Comparison of ENCODE assay signal across 20 mouse cellular contexts in genomic region chr17:30134955-30135735, GRCm38 (mm10).
DNase-seq lines count a peak whose midpoint lies in the region; ATAC-seq lines count a peak whose summit lies in the region.
"Had no signal": no experiment of that assay in that cellular context is flagged by ENCODE, and none has a peak within 500 bp of the region (broad histone marks: within the 10 kb centered on the region; RNA-seq: fewer than 3 reads in every experiment).

No protein-coding gene starts in this region.

- WGBS in liver, embryonic 12.5 days (ENCODE audit: insufficient replicate concordance) = 80% methylated on average over 10 of the region's 10 CpGs
- 72% methylated on average over 10 of the region's 10 CpGs for WGBS in liver, embryonic 15.5 days (ENCODE audit: insufficient replicate concordance)

- no peaks in the 10 kb centered on the region for H3K9me3 ChIP-seq in liver, embryonic 12.5 days (replicated peaks)
- no peaks in the 10 kb centered on the region for H3K9me3 ChIP-seq in liver, embryonic 15.5 days (replicated peaks)
- H3K9me3 ChIP-seq: embryonic facial prominence, embryonic 13.5 days; limb, embryonic 15.5 days; neural tube, embryonic 12.5 days had no signal

- H3K27ac ChIP-seq in liver, embryonic 12.5 days = 0 out of 2 replicates have a peak overlapping the region, but pooled peaks have one; percentile 2
- peak overlapping the region; percentile 64 for H3K27ac ChIP-seq in liver, embryonic 15.5 days (replicated peaks)
- H3K27ac ChIP-seq: embryonic facial prominence, embryonic 13.5 days; hindbrain, postnatal 0 days; limb, embryonic 15.5 days; neural tube, embryonic 12.5 days had no signal

- no peak overlapping the region for H3K9ac ChIP-seq in liver, embryonic 12.5 days
- no peak overlapping the region for H3K9ac ChIP-seq in liver, embryonic 15.5 days
- H3K9ac ChIP-seq: embryonic facial prominence, embryonic 13.5 days; limb, embryonic 15.5 days; neural tube, embryonic 12.5 days had no signal

- no peak overlapping the region for H3K4me3 ChIP-seq in liver, embryonic 12.5 days
- no peak overlapping the region for H3K4me3 ChIP-seq in liver, embryonic 15.5 days (replicated peaks)
- H3K4me3 ChIP-seq: embryonic facial prominence, embryonic 13.5 days; limb, embryonic 15.5 days; neural tube, embryonic 12.5 days had no signal

- H3K4me1 ChIP-seq in liver, embryonic 12.5 days = peaks cover 31% of the 10 kb centered on the region; the same call in 1 of the 2 replicates
- H3K4me1 ChIP-seq in liver, embryonic 15.5 days (replicated peaks) = peaks cover 7% of the 10 kb centered on the region

- peaks cover 12% of the 10 kb centered on the region for H3K36me3 ChIP-seq in liver, embryonic 12.5 days
- peaks cover 5% of the 10 kb centered on the region for H3K36me3 ChIP-seq in liver, embryonic 15.5 days (replicated peaks)

- ATAC-seq in liver, embryonic 12.5 days = no peak
- 0 out of 2 replicates have a peak, but pooled peaks have one; percentile 44 for ATAC-seq in liver, embryonic 15.5 days (ENCODE audit: insufficient read depth)
- no peak for ATAC-seq in monocyte, adult 5-6 weeks (replicated peaks; ENCODE audit: insufficient number of reproducible peaks, low FRiP score, low TSS enrichment, poor library complexity, severe bottlenecking)
- ATAC-seq: hindbrain, postnatal 0 days had no signal

- DNase-seq in heart, adult 11 months = peak; percentile 74
- no peak for DNase-seq in heart, adult 9 months (ENCODE audit: low spot score in 2 of 2)
- DNase-seq in liver = no peak
- DNase-seq in telencephalon, adult 2 months (ENCODE audit: low read depth, low spot score) = peak; percentile 27
- no peak for DNase-seq in retina, postnatal 1 day
- DNase-seq: adrenal gland, postnatal 10 days; cerebellum, adult 18-20 months; gastrocnemius, postnatal 25 days; heart, postnatal 36 days; lung, postnatal 36 days; right cerebral cortex, postnatal 25 days; thymus, adult 2 months had no signal

- no peak overlapping the region for H3K4me2 ChIP-seq in liver, embryonic 12.5 days
- H3K4me2 ChIP-seq in liver, embryonic 15.5 days = 0 out of 2 replicates have a peak overlapping the region, but pooled peaks have one; percentile 14
- H3K4me2 ChIP-seq: embryonic facial prominence, embryonic 13.5 days; heart, embryonic 11.5 days; limb, embryonic 15.5 days; neural tube, embryonic 12.5 days had no signal

- no peaks in the 10 kb centered on the region for H3K27me3 ChIP-seq in liver, embryonic 12.5 days (replicated peaks)
- H3K27me3 ChIP-seq in liver, embryonic 15.5 days = no peaks in the 10 kb centered on the region
- H3K27me3 ChIP-seq: embryonic facial prominence, embryonic 13.5 days; limb, embryonic 15.5 days; neural tube, embryonic 12.5 days had no signal

Comparison
In these comparisons a context has a peak if more than half of its experiments do, and no peak if none do; other contexts are left out.
1. DNase-seq: peak in heart, adult 11 months (single experiment) and telencephalon, adult 2 months (single experiment); none in heart, adult 9 months (0 of 2), liver (single experiment) and retina, postnatal 1 day (single experiment).